Mouse (Mus musculus) myocyte (in vitro differentiated cells): ENCODE measurements around the gene Dnah3. TPM values are rescaled to one million over a fixed set of nuclear protein-coding genes. Genes with fewer than 3 reads are reported as not detected.

Experiments
- H3K27me3 ChIP-seq: one replicate; pipeline ENCODE4 v1.6.1; 2011; ENCODE audit not compliant: control insufficient read depth, insufficient read depth, insufficient read length
- H3K36me3 ChIP-seq: one replicate; pipeline ENCODE4 v1.6.1; 2011; ENCODE audit not compliant: control insufficient read depth, insufficient read depth
- H3K4me2 ChIP-seq: one replicate; pipeline ENCODE4 v1.6.1; 2011; ENCODE audit warnings: low read depth, control low read depth
- H3K4me3 ChIP-seq: one replicate; pipeline ENCODE4 v1.5.1; 2011; ENCODE audit warnings: mild to moderate bottlenecking, control low read depth, moderate library complexity
- H3K79me2 ChIP-seq: one replicate; pipeline ENCODE4 v1.6.1; 2011; ENCODE audit not compliant: control insufficient read depth, insufficient read depth
- H3ac ChIP-seq: one replicate; pipeline ENCODE4 v1.6.1; 2011; ENCODE audit not compliant: control insufficient read depth, insufficient read length
- CEBPB ChIP-seq: IDR thresholded peaks from 2 replicates; pipeline ENCODE4 v1.6.1; 2011; ENCODE audit warnings: mild to moderate bottlenecking, moderate library complexity; ENCODE audit not compliant: poor library complexity, insufficient read depth, severe bottlenecking
- E2F4 ChIP-seq: IDR thresholded peaks from one replicate; pipeline ENCODE4 v1.6.1; 2011; ENCODE audit warnings: mild to moderate bottlenecking, control low read depth, moderate library complexity; ENCODE audit not compliant: insufficient read depth
- MAX ChIP-seq: IDR thresholded peaks from one replicate; pipeline ENCODE4 v1.6.1; 2011; ENCODE audit warnings: low read depth, mild to moderate bottlenecking, control low read depth
- MYOD1 ChIP-seq, 3 experiments: IDR thresholded peaks; one replicate each; pipeline ENCODE4 v1.6.1; 2011; ENCODE audit warnings: control low read depth in 2 of 3, low read depth in 2 of 3, mild to moderate bottlenecking in 2 of 3, moderate library complexity in 1 of 3; ENCODE audit not compliant: insufficient read length in 2 of 3, control insufficient read depth in 1 of 3
- MYOG ChIP-seq, 3 experiments: IDR thresholded peaks; one replicate each; pipeline ENCODE4 v1.6.1; 2011; ENCODE audit warnings: control low read depth in 2 of 3, low read depth in 2 of 3, mild to moderate bottlenecking in 2 of 3; ENCODE audit not compliant: insufficient read length in 2 of 3, control insufficient read depth in 1 of 3, insufficient read depth in 1 of 3
- POLR2A ChIP-seq: IDR thresholded peaks from one replicate; pipeline ENCODE4 v1.6.1; 2011; ENCODE audit warnings: low read depth, mild to moderate bottlenecking, control low read depth, moderate library complexity; ENCODE audit not compliant: insufficient read length
- POLR2AphosphoS2 ChIP-seq: IDR thresholded peaks from one replicate; pipeline ENCODE4 v1.6.1; 2011; ENCODE audit warnings: low read depth, control low read depth; ENCODE audit not compliant: insufficient read length
- REST ChIP-seq: IDR thresholded peaks from one replicate; pipeline ENCODE4 v1.6.1; 2011; ENCODE audit warnings: mild to moderate bottlenecking, control low read depth, moderate library complexity; ENCODE audit not compliant: insufficient read depth, insufficient read length
- SRF ChIP-seq: IDR thresholded peaks from one replicate; pipeline ENCODE4 v1.6.1; 2011; ENCODE audit warnings: low read depth; ENCODE audit not compliant: control insufficient read depth, insufficient read length
- TCF12 ChIP-seq: IDR thresholded peaks from one replicate; pipeline ENCODE4 v1.6.1; 2011; ENCODE audit warnings: mild to moderate bottlenecking, control low read depth; ENCODE audit not compliant: poor library complexity, insufficient read depth, severe bottlenecking
- TCF3 ChIP-seq: IDR thresholded peaks from one replicate; pipeline ENCODE4 v1.6.1; 2011; ENCODE audit warnings: low read depth, control low read depth; ENCODE audit not compliant: insufficient read length
- USF1 ChIP-seq: IDR thresholded peaks from one replicate; pipeline ENCODE4 v1.6.1; 2011; ENCODE audit warnings: low read depth, mild to moderate bottlenecking, control low read depth, moderate library complexity
- polyA plus RNA-seq: library from polyadenylated mRNA; unstranded; fragments of >200 nt; fragmentation: generic; extraction: Trizol; gene quantifications from one replicate; pipeline ENCODE4 v1.2.1, GENCODE M21; 2012; ENCODE audit warnings: missing spikeins

Dnah3 gene
- polyA plus RNA-seq, 1 experiment = 0.01 TPM

- Histone ChIP-seq H3K27me3 (no peaks in the 10 kb centered on the region), H3K4me3 (no peak overlapping the region), H3K36me3 (no peaks in the 10 kb centered on the region), H3K79me2 (no peaks in the 10 kb centered on the region), H3K4me2 (no peak overlapping the region), H3ac (no peak overlapping the region)
- no peak for TF ChIP-seq TCF12
- no peak for TF ChIP-seq REST
- TF ChIP-seq POLR2AphosphoS2 = no peak
- no peak for TF ChIP-seq SRF
- no peak for TF ChIP-seq CEBPB
- TF ChIP-seq USF1 = no peak
- no peak for TF ChIP-seq MYOG (IDR thresholded peaks at IDR 0.05; ENCODE audit: control insufficient read depth in 1 of 3, insufficient read depth in 1 of 3, insufficient read length in 2 of 3, low read depth in 2 of 3)
- no peak for TF ChIP-seq E2F4
- no peak for TF ChIP-seq MAX
- TF ChIP-seq TCF3 = no peak
- TF ChIP-seq MYOD1 (IDR thresholded peaks at IDR 0.05; ENCODE audit: control insufficient read depth in 1 of 3, insufficient read length in 2 of 3, low read depth in 2 of 3) = no peak
- no peak for TF ChIP-seq POLR2A
Observed at GRCm38 (mm10) chr7:119980170-119980569, 114.9 kb downstream of the Dnah3 start.

GRCm38 (mm10) chr7:119978576-119978975, 116.5 kb downstream of the Dnah3 start:
- H3ac ChIP-seq = no peak overlapping the region
- H3K4me2 ChIP-seq = no peak overlapping the region
- no peaks in the 10 kb centered on the region for H3K36me3 ChIP-seq
- TF ChIP-seq CEBPB (no peak), POLR2AphosphoS2 (no peak), USF1 (no peak), TCF3 (no peak), MYOD1 (IDR thresholded peaks at IDR 0.05; ENCODE audit: control insufficient read depth in 1 of 3, insufficient read length in 2 of 3, low read depth in 2 of 3) (no peak), POLR2A (no peak), REST (no peak), SRF (no peak), MAX (no peak), MYOG (IDR thresholded peaks at IDR 0.05; ENCODE audit: control insufficient read depth in 1 of 3, insufficient read depth in 1 of 3, insufficient read length in 2 of 3, low read depth in 2 of 3) (no peak), TCF12 (no peak), E2F4 (no peak)
- no peak overlapping the region for H3K4me3 ChIP-seq
- no peaks in the 10 kb centered on the region for H3K79me2 ChIP-seq
- H3K27me3 ChIP-seq = no peaks in the 10 kb centered on the region

GRCm38 (mm10) chr7:119977574-119977973, 117.5 kb downstream of the Dnah3 start:
- Histone ChIP-seq H3K4me3 (no peak overlapping the region), H3K79me2 (no peaks in the 10 kb centered on the region)

GRCm38 (mm10) chr7:119976256-119976655, 118.8 kb downstream of the Dnah3 start:
- TF ChIP-seq TCF3 (no peak), MYOG (IDR thresholded peaks at IDR 0.05; ENCODE audit: control insufficient read depth in 1 of 3, insufficient read depth in 1 of 3, insufficient read length in 2 of 3, low read depth in 2 of 3) (no peak), CEBPB (no peak), MYOD1 (IDR thresholded peaks at IDR 0.05; ENCODE audit: control insufficient read depth in 1 of 3, insufficient read length in 2 of 3, low read depth in 2 of 3) (no peak), SRF (no peak), POLR2AphosphoS2 (no peak), USF1 (no peak), E2F4 (no peak), TCF12 (no peak), POLR2A (no peak), MAX (no peak)

More at GRCm38 (mm10) chr7:119977574-119977973, 117.5 kb downstream of the Dnah3 start:
- TF ChIP-seq MYOG (IDR thresholded peaks at IDR 0.05; ENCODE audit: control insufficient read depth in 1 of 3, insufficient read depth in 1 of 3, insufficient read length in 2 of 3, low read depth in 2 of 3) (no peak), SRF (no peak), E2F4 (no peak), TCF3 (no peak), USF1 (no peak), TCF12 (no peak)
- no peak overlapping the region for H3ac ChIP-seq
- no peak overlapping the region for H3K4me2 ChIP-seq
- no peaks in the 10 kb centered on the region for H3K36me3 ChIP-seq
- no peaks in the 10 kb centered on the region for H3K27me3 ChIP-seq

GRCm38 (mm10) chr7:119974214-119974613, 120.9 kb downstream of the Dnah3 start:
- Histone ChIP-seq H3K4me3 (no peak overlapping the region), H3K27me3 (no peaks in the 10 kb centered on the region), H3K79me2 (no peaks in the 10 kb centered on the region), H3ac (no peak overlapping the region), H3K4me2 (peak overlapping the region; percentile 53), H3K36me3 (no peaks in the 10 kb centered on the region)
- TF ChIP-seq TCF12 (no peak), E2F4 (no peak), SRF (no peak), MAX (no peak), REST (no peak), POLR2AphosphoS2 (no peak), USF1 (no peak), TCF3 (no peak), POLR2A (no peak), MYOD1 (IDR thresholded peaks at IDR 0.05; ENCODE audit: control insufficient read depth in 1 of 3, insufficient read length in 2 of 3, low read depth in 2 of 3) (no peak), CEBPB (no peak), MYOG (IDR thresholded peaks at IDR 0.05; ENCODE audit: control insufficient read depth in 1 of 3, insufficient read depth in 1 of 3, insufficient read length in 2 of 3, low read depth in 2 of 3) (no peak)

More at GRCm38 (mm10) chr7:119976256-119976655, 118.8 kb downstream of the Dnah3 start:
- no peaks in the 10 kb centered on the region for H3K36me3 ChIP-seq
- no peaks in the 10 kb centered on the region for H3K27me3 ChIP-seq
- no peak overlapping the region for H3K4me3 ChIP-seq
- no peaks in the 10 kb centered on the region for H3K79me2 ChIP-seq
- no peak overlapping the region for H3ac ChIP-seq
- no peak overlapping the region for H3K4me2 ChIP-seq
